In genomic region chr17:47847985-47848384, GRCm38 (mm10) we compare ENCODE assay signal across 23 mouse cellular contexts. TPM values are rescaled to one million over a fixed set of nuclear protein-coding genes. Genes with fewer than 3 reads are reported as not detected.
A peak's percentile ranks its signal among the peaks of the same experiment; 100 is the strongest.
DNase-seq lines count a peak whose midpoint lies in the region; ATAC-seq and TF ChIP-seq lines count a peak whose summit lies in the region.
"Had no signal": no experiment of that assay in that cellular context is flagged by ENCODE, and none has a peak within 500 bp of the region (broad histone marks: within the 10 kb centered on the region; RNA-seq: fewer than 3 reads in every experiment).

No protein-coding gene starts in this region.

- peak; percentile 23; the same call in 1 of the 2 replicates for TF ChIP-seq CTCF in intestine, postnatal 0 days (IDR thresholded peaks at IDR 0.05; ENCODE audit: low read depth)
- peak; percentile 32 for TF ChIP-seq CTCF in liver, postnatal 0 days (IDR thresholded peaks at IDR 0.05; ENCODE audit: low read depth)
- TF ChIP-seq CTCF in ES-Bruce4 (IDR thresholded peaks at IDR 0.05; ENCODE audit: low read depth, low read length) = peak; percentile 36

- DNase-seq in liver, postnatal 0 days = no peak
- DNase-seq: adrenal gland, adult 2 months; cerebellum, postnatal 10 days; gastrocnemius, postnatal 36 days; kidney, adult 18-20 months; kidney, postnatal 36 days; layer of hippocampus, adult 9-11 months; right cerebral cortex, postnatal 25 days; thymus, postnatal 25 days had no signal

- no peak overlapping the region for H3K4me2 ChIP-seq in intestine, postnatal 0 days (replicated peaks; ENCODE audit: low read depth)
- H3K4me2 ChIP-seq in intestine, embryonic 16.5 days (ENCODE audit: low read depth, low read length) = no peak overlapping the region
- H3K4me2 ChIP-seq in liver, postnatal 0 days (ENCODE audit: low read depth, low read length) = no peak overlapping the region
- no peak overlapping the region for H3K4me2 ChIP-seq in liver, embryonic 12.5 days
- no peak overlapping the region for H3K4me2 ChIP-seq in neural tube, embryonic 15.5 days
- H3K4me2 ChIP-seq: embryonic facial prominence, embryonic 12.5 days; forebrain, embryonic 13.5 days; limb, embryonic 13.5 days; midbrain, embryonic 15.5 days had no signal

- H3K27me3 ChIP-seq in intestine, postnatal 0 days (replicated peaks; ENCODE audit: control insufficient read depth, insufficient read depth, low read length) = no peaks in the 10 kb centered on the region
- no peaks in the 10 kb centered on the region for H3K27me3 ChIP-seq in intestine, embryonic 16.5 days (replicated peaks; ENCODE audit: control insufficient read depth, insufficient read depth, low read length)
- no peaks in the 10 kb centered on the region for H3K27me3 ChIP-seq in liver, postnatal 0 days (ENCODE audit: insufficient read depth, low read length)
- H3K27me3 ChIP-seq in liver, embryonic 12.5 days (replicated peaks) = peaks cover 18% of the 10 kb centered on the region
- no peaks in the 10 kb centered on the region for H3K27me3 ChIP-seq in ES-Bruce4 (ENCODE audit: control insufficient read depth, insufficient read depth, low read length, poor library complexity, severe bottlenecking)
- peaks cover 15% of the 10 kb centered on the region for H3K27me3 ChIP-seq in neural tube, embryonic 15.5 days (replicated peaks)
- H3K27me3 ChIP-seq: embryonic facial prominence, embryonic 12.5 days had no signal

- no peaks in the 10 kb centered on the region; the same call in 1 of the 2 replicates for H3K4me1 ChIP-seq in intestine, postnatal 0 days (replicated peaks; ENCODE audit: control insufficient read depth, insufficient read depth, low read length)
- H3K4me1 ChIP-seq in intestine, embryonic 16.5 days (ENCODE audit: control insufficient read depth, insufficient read depth, low read length) = peaks cover 10% of the 10 kb centered on the region
- peaks cover 6% of the 10 kb centered on the region; the same call in 1 of the 2 replicates for H3K4me1 ChIP-seq in liver, postnatal 0 days (ENCODE audit: insufficient read depth)
- no peaks in the 10 kb centered on the region; the same call in 1 of the 2 replicates for H3K4me1 ChIP-seq in liver, embryonic 12.5 days
- H3K4me1 ChIP-seq in ES-Bruce4 (ENCODE audit: control insufficient read depth, insufficient read depth, low read length) = peaks cover 8% of the 10 kb centered on the region
- H3K4me1 ChIP-seq in neural tube, embryonic 15.5 days = 0 out of 2 replicates have a peak, but pooled peaks cover 7% of the 10 kb centered on the region
- H3K4me1 ChIP-seq: megakaryocyte, embryonic 14.5 days had no signal

- no peak overlapping the region for H3K9ac ChIP-seq in intestine, postnatal 0 days (ENCODE audit: low read depth, low read length)
- H3K9ac ChIP-seq in intestine, embryonic 16.5 days (ENCODE audit: low read depth, low read length) = no peak overlapping the region
- no peak overlapping the region for H3K9ac ChIP-seq in liver, postnatal 0 days (replicated peaks)
- H3K9ac ChIP-seq in liver, embryonic 12.5 days = no peak overlapping the region
- H3K9ac ChIP-seq in ES-Bruce4 (ENCODE audit: low read depth, poor library complexity, severe bottlenecking) = no peak overlapping the region
- no peak overlapping the region for H3K9ac ChIP-seq in neural tube, embryonic 15.5 days (replicated peaks)
- H3K9ac ChIP-seq: embryonic facial prominence, embryonic 12.5 days; forebrain, embryonic 13.5 days; limb, embryonic 13.5 days; midbrain, embryonic 15.5 days had no signal

- no peak overlapping the region for H3K4me3 ChIP-seq in intestine, postnatal 0 days (ENCODE audit: low read depth, low read length)
- no peak overlapping the region for H3K4me3 ChIP-seq in intestine, embryonic 16.5 days (ENCODE audit: low read length)
- no peak overlapping the region for H3K4me3 ChIP-seq in liver, postnatal 0 days (ENCODE audit: low read depth, low read length)
- H3K4me3 ChIP-seq in liver, embryonic 12.5 days = no peak overlapping the region
- no peak overlapping the region for H3K4me3 ChIP-seq in ES-Bruce4 (ENCODE audit: low read depth, low read length)
- no peak overlapping the region for H3K4me3 ChIP-seq in neural tube, embryonic 15.5 days (replicated peaks)
- H3K4me3 ChIP-seq: embryonic facial prominence, embryonic 12.5 days; erythroblast, embryonic 14.5 days; forebrain, embryonic 13.5 days; hindbrain, embryonic 10.5 days; limb, embryonic 13.5 days; megakaryocyte, embryonic 14.5 days; midbrain, embryonic 15.5 days had no signal

- TF ChIP-seq EP300 in liver, postnatal 0 days (IDR thresholded peaks at IDR 0.05; ENCODE audit: low read depth) = no peak
- no peak for TF ChIP-seq EP300 in ES-Bruce4 (IDR thresholded peaks at IDR 0.05; ENCODE audit: insufficient read depth, low read depth, low read length)

- H3K27ac ChIP-seq in intestine, postnatal 0 days (ENCODE audit: low read depth, low read length) = no peak overlapping the region
- H3K27ac ChIP-seq in intestine, embryonic 16.5 days (ENCODE audit: low read length) = no peak overlapping the region
- H3K27ac ChIP-seq in liver, postnatal 0 days (ENCODE audit: low read depth) = no peak overlapping the region
- H3K27ac ChIP-seq in liver, embryonic 12.5 days = no peak overlapping the region
- H3K27ac ChIP-seq in ES-Bruce4 (ENCODE audit: insufficient read depth, low read length) = no peak overlapping the region
- no peak overlapping the region for H3K27ac ChIP-seq in neural tube, embryonic 15.5 days (replicated peaks)
- H3K27ac ChIP-seq: embryonic facial prominence, embryonic 12.5 days; forebrain, embryonic 13.5 days; hindbrain, embryonic 10.5 days; hindbrain, postnatal 0 days; limb, embryonic 13.5 days; midbrain, embryonic 15.5 days had no signal

- no peak for TF ChIP-seq POLR2A in ES-Bruce4 (IDR thresholded peaks at IDR 0.05; ENCODE audit: insufficient read depth, low read length)

- H3K9me3 ChIP-seq in intestine, postnatal 0 days (ENCODE audit: control insufficient read depth) = no peaks in the 10 kb centered on the region
- no peaks in the 10 kb centered on the region for H3K9me3 ChIP-seq in intestine, embryonic 16.5 days (ENCODE audit: control insufficient read depth, low read length)
- no peaks in the 10 kb centered on the region for H3K9me3 ChIP-seq in liver, postnatal 0 days (ENCODE audit: low read length)
- H3K9me3 ChIP-seq in liver, embryonic 12.5 days (replicated peaks) = no peaks in the 10 kb centered on the region
- H3K9me3 ChIP-seq in ES-Bruce4 (replicated peaks; ENCODE audit: control insufficient read depth, insufficient read depth, low read length, poor library complexity, severe bottlenecking) = no peaks in the 10 kb centered on the region
- H3K9me3 ChIP-seq in neural tube, embryonic 15.5 days (replicated peaks) = no peaks in the 10 kb centered on the region
- H3K9me3 ChIP-seq: embryonic facial prominence, embryonic 12.5 days; forebrain, embryonic 13.5 days; limb, embryonic 13.5 days; midbrain, embryonic 15.5 days had no signal

- 86% methylated on average over 6 of the region's 6 CpGs for WGBS in intestine, postnatal 0 days
- WGBS in intestine, embryonic 16.5 days = 82% methylated on average over 6 of the region's 6 CpGs
- 82% methylated on average over 6 of the region's 6 CpGs for WGBS in liver, postnatal 0 days (ENCODE audit: insufficient replicate concordance)
- 65% methylated on average over 6 of the region's 6 CpGs for WGBS in liver, embryonic 12.5 days (ENCODE audit: insufficient replicate concordance)
- WGBS in neural tube, embryonic 15.5 days = 81% methylated on average over 6 of the region's 6 CpGs

- no peak for ATAC-seq in intestine, postnatal 0 days
- no peak for ATAC-seq in intestine, embryonic 16.5 days
- no peak for ATAC-seq in liver, postnatal 0 days
- no peak for ATAC-seq in liver, embryonic 12.5 days
- ATAC-seq in megakaryocyte progenitor cell, adult 5-6 weeks (replicated peaks; ENCODE audit: poor library complexity) = 0 out of 2 replicates have a peak, but pooled peaks have one; percentile 34
- ATAC-seq in neural tube, embryonic 15.5 days (ENCODE audit: low FRiP score) = no peak
- ATAC-seq: forebrain, embryonic 13.5 days; hindbrain, postnatal 0 days; midbrain, embryonic 15.5 days had no signal

- H3K36me3 ChIP-seq in intestine, postnatal 0 days (ENCODE audit: control insufficient read depth, insufficient read depth) = no peaks in the 10 kb centered on the region
- no peaks in the 10 kb centered on the region for H3K36me3 ChIP-seq in intestine, embryonic 16.5 days (ENCODE audit: control insufficient read depth, insufficient read depth, low read length)
- no peaks in the 10 kb centered on the region for H3K36me3 ChIP-seq in liver, postnatal 0 days (replicated peaks; ENCODE audit: insufficient read depth, low read length)
- H3K36me3 ChIP-seq in liver, embryonic 12.5 days = no peaks in the 10 kb centered on the region
- no peaks in the 10 kb centered on the region for H3K36me3 ChIP-seq in ES-Bruce4 (ENCODE audit: control insufficient read depth, insufficient read depth, low read length, poor library complexity, severe bottlenecking)
- H3K36me3 ChIP-seq in neural tube, embryonic 15.5 days = no peaks in the 10 kb centered on the region
- H3K36me3 ChIP-seq: embryonic facial prominence, embryonic 12.5 days; hindbrain, embryonic 10.5 days; limb, embryonic 13.5 days; midbrain, embryonic 15.5 days had no signal

RNA-seq across cellular contexts. Expression of gene Mdfi, which starts 13.5 kb away (rescaled TPM):
- 1.7 and 2.1 TPM in 2 replicates for polyA plus RNA-seq in intestine, postnatal 0 days (2015; fragmentation: Nextera tagmentation; extraction: Ambion mirVana)
- 6.5 and 8.8 TPM in 2 replicates for polyA plus RNA-seq in intestine, embryonic 16.5 days (2015; fragmentation: Nextera tagmentation; extraction: Ambion mirVana)
- 0.82 TPM in 2 replicates for polyA plus RNA-seq in liver, postnatal 0 days (2015; fragmentation: Nextera tagmentation; extraction: Ambion mirVana)
- polyA plus RNA-seq in liver, embryonic 12.5 days (2016; fragmentation: Nextera tagmentation; extraction: Ambion mirVana) = 2.8 and 3.5 TPM in 2 replicates
- 22.3 and 27.9 TPM in 2 replicates for polyA plus RNA-seq in ES-Bruce4 (2011; ENCODE audit: insufficient read depth, insufficient read length, low read depth, missing spikeins)
- 2.9 and 4.1 TPM in 2 replicates for total RNA-seq in megakaryocyte progenitor cell, adult 5-6 weeks (2015)
- 1.5 and 3.8 TPM in 2 replicates for total RNA-seq in megakaryocyte progenitor cell, adult 5-6 weeks (2017)
- 3.3 and 4.4 TPM in 2 replicates for polyA plus RNA-seq in neural tube, embryonic 15.5 days (2015; fragmentation: Nextera tagmentation; extraction: Ambion mirVana)
